Mouse (Mus musculus) thymus, adult 2 months (tissue): ENCODE measurements at regions not wholly inside any gene's neighbourhood (a gene's known extent, or its start where the extent isn't known, plus 50 kb on each side); places are given as distances from the start of the nearest gene placed in this dataset.

Source experiments
- DNase-seq: peaks from one replicate; pipeline ENCODE4 v3.0.0; 2021
- H3K27ac ChIP-seq: fragments of 200-500 bp; 2 replicates; pipeline ENCODE4 v1.5.1; 2012; ENCODE audit warnings: low read length, control low read depth; ENCODE audit not compliant: control insufficient read depth, insufficient read depth
- H3K27me3 ChIP-seq: fragments of 200-500 bp; 2 replicates; pipeline ENCODE4 v1.6.1; 2012; ENCODE audit warnings: mild to moderate bottlenecking, low read length, moderate library complexity, mixed read lengths; ENCODE audit not compliant: control insufficient read depth, insufficient read depth
- H3K36me3 ChIP-seq: fragments of 200-500 bp; 2 replicates; pipeline ENCODE4 v1.6.1; 2012; ENCODE audit warnings: mild to moderate bottlenecking, low read length, moderate library complexity; ENCODE audit not compliant: control insufficient read depth, insufficient read depth
- H3K4me1 ChIP-seq: fragments of 200-500 bp; replicated peaks from 2 replicates; pipeline ENCODE4 v1.6.1; 2012; ENCODE audit warnings: low read length; ENCODE audit not compliant: control insufficient read depth, insufficient read depth
- H3K4me3 ChIP-seq: fragments of 200-500 bp; 2 replicates; pipeline ENCODE4 v1.5.1; 2012; ENCODE audit warnings: mild to moderate bottlenecking, low read length, control low read depth, moderate library complexity; ENCODE audit not compliant: control insufficient read depth, insufficient read depth
- CTCF ChIP-seq: fragments of 200-500 bp; IDR thresholded peaks from 2 replicates; pipeline ENCODE4 v1.5.1; 2012; ENCODE audit warnings: mild to moderate bottlenecking, control low read depth, low read length, moderate library complexity, borderline replicate concordance; ENCODE audit not compliant: control insufficient read depth, poor library complexity, insufficient read depth; ENCODE audit errors: extremely low read depth
- POLR2A ChIP-seq: fragments of 200-500 bp; IDR thresholded peaks from 2 replicates; pipeline ENCODE4 v1.6.1; 2012; ENCODE audit warnings: mild to moderate bottlenecking, low read length, control low read depth, moderate library complexity; ENCODE audit not compliant: control insufficient read depth, poor library complexity, insufficient read depth; ENCODE audit errors: extremely low read depth
- WGBS: fragments of 180-500 bp; shearing (Covaris S2); methylation state at CpG from one replicate; pipeline ENCODE4 v1.1.7; 2018; 5-methylcytosine and 5-hydroxymethylcytosine counted together

GRCm38 (mm10) chr6:94865498-94865897 lies 165.5 kb upstream of the Lrig1 start:
- no peak for DNase-seq
- Histone ChIP-seq H3K36me3 (no peaks in the 10 kb centered on the region), H3K4me3 (no peak overlapping the region), H3K27me3 (no peaks in the 10 kb centered on the region), H3K27ac (no peak overlapping the region), H3K4me1 (no peaks in the 10 kb centered on the region)
- 94% methylated on average over 2 of the region's 2 CpGs for WGBS
- TF ChIP-seq CTCF, result no peak
- no peak for TF ChIP-seq POLR2A

- H3K36me3 ChIP-seq, result no peaks in the 10 kb centered on the region
- no peak for TF ChIP-seq CTCF
- no peak for TF ChIP-seq POLR2A
- H3K4me3 ChIP-seq, result no peak overlapping the region
- H3K4me1 ChIP-seq, result no peaks in the 10 kb centered on the region
- DNase-seq, result no peak
- no peaks in the 10 kb centered on the region for H3K27me3 ChIP-seq
- H3K27ac ChIP-seq, result no peak overlapping the region
- 7% methylated on average over 5 of the region's 5 CpGs for WGBS
Observed at GRCm38 (mm10) chr6:94858121-94858621, 158.2 kb upstream of the Lrig1 start.

GRCm38 (mm10) chr6:94850121-94850520 lies 150.2 kb upstream of the Lrig1 start:
- Histone ChIP-seq H3K27ac (no peak overlapping the region), H3K27me3 (no peaks in the 10 kb centered on the region), H3K4me3 (no peak overlapping the region), H3K36me3 (no peaks in the 10 kb centered on the region), H3K4me1 (no peaks in the 10 kb centered on the region)
- 82% methylated on average over 5 of the region's 5 CpGs for WGBS
- TF ChIP-seq CTCF (no peak), POLR2A (no peak)
- no peak for DNase-seq

GRCm38 (mm10) chr6:94849533-94849932 lies 149.6 kb upstream of the Lrig1 start:
- Histone ChIP-seq H3K27ac (no peak overlapping the region), H3K4me1 (no peaks in the 10 kb centered on the region), H3K27me3 (no peaks in the 10 kb centered on the region), H3K4me3 (no peak overlapping the region), H3K36me3 (no peaks in the 10 kb centered on the region)
- 88% methylated on average over 3 of the region's 3 CpGs for WGBS
- TF ChIP-seq CTCF (no peak), POLR2A (no peak)
- no peak for DNase-seq

- Histone ChIP-seq H3K4me3 (no peak overlapping the region), H3K4me1 (no peaks in the 10 kb centered on the region), H3K36me3 (no peaks in the 10 kb centered on the region), H3K27ac (no peak overlapping the region), H3K27me3 (no peaks in the 10 kb centered on the region)
- TF ChIP-seq POLR2A (no peak), CTCF (no peak)
- no peak for DNase-seq
- 92% methylated on average over 1 of the region's 1 CpGs for WGBS
Observed at GRCm38 (mm10) chr6:94848437-94848836, 148.5 kb upstream of the Lrig1 start.

- no peak for DNase-seq
- Histone ChIP-seq H3K36me3 (no peaks in the 10 kb centered on the region), H3K27me3 (no peaks in the 10 kb centered on the region), H3K4me3 (no peak overlapping the region), H3K27ac (no peak overlapping the region), H3K4me1 (no peaks in the 10 kb centered on the region)
- 86% methylated on average over 6 of the region's 6 CpGs for WGBS
- TF ChIP-seq CTCF (no peak), POLR2A (no peak)
Observed at GRCm38 (mm10) chr6:94845821-94846220, 145.9 kb upstream of the Lrig1 start.

GRCm38 (mm10) chr6:94842856-94843255 lies 142.9 kb upstream of the Lrig1 start:
- H3K4me1 ChIP-seq, result no peaks in the 10 kb centered on the region
- no peak overlapping the region for H3K4me3 ChIP-seq
- no peak for DNase-seq
- no peaks in the 10 kb centered on the region for H3K27me3 ChIP-seq
- H3K27ac ChIP-seq, result no peak overlapping the region
- TF ChIP-seq CTCF, result no peak
- TF ChIP-seq POLR2A, result no peak
- no peaks in the 10 kb centered on the region for H3K36me3 ChIP-seq
- 94% methylated on average over 9 of the region's 9 CpGs for WGBS
